Mouse (Mus musculus): ENCODE data around the gene Tcte1.
A peak's percentile ranks its signal among the peaks of the same experiment; 100 is the strongest.

The Tcte1 gene

DNA sequence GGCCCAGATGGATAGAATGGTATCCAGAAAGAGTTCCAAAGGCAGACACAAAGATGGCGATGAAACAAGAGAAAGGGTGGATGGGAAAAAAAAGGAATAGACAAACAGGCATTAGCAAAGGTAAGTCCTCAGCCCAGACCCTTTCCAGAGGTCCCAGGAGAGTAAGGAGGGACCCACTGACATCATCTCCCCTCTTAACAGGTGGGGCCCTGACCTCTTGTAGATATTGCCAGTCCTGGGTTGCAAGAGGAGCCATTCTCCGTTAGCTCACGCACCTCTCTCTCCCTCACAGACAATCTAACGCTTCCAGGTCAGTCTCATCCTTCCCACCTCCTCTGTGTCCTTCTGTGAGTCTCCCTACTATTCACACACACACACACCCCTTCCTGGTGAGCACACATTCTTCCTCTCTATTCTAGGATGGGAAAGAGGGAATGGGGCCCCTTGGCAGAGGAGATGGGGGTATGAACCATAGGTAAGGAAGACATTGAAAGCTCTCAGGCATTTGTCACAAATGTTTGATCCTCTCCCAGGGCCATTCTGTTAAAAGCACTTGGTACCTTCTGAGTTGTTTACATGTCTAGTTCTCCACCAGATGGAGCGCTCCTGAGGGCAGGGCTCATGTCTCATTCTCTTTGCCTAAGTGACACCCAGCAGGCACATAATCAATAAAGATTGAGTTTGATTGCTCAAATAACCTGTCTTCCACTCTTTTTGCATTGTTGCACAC, 24.4 kb downstream of the Tcte1 start:
- no peak for DNase-seq (ENCODE audit: low spot score)

DNA sequence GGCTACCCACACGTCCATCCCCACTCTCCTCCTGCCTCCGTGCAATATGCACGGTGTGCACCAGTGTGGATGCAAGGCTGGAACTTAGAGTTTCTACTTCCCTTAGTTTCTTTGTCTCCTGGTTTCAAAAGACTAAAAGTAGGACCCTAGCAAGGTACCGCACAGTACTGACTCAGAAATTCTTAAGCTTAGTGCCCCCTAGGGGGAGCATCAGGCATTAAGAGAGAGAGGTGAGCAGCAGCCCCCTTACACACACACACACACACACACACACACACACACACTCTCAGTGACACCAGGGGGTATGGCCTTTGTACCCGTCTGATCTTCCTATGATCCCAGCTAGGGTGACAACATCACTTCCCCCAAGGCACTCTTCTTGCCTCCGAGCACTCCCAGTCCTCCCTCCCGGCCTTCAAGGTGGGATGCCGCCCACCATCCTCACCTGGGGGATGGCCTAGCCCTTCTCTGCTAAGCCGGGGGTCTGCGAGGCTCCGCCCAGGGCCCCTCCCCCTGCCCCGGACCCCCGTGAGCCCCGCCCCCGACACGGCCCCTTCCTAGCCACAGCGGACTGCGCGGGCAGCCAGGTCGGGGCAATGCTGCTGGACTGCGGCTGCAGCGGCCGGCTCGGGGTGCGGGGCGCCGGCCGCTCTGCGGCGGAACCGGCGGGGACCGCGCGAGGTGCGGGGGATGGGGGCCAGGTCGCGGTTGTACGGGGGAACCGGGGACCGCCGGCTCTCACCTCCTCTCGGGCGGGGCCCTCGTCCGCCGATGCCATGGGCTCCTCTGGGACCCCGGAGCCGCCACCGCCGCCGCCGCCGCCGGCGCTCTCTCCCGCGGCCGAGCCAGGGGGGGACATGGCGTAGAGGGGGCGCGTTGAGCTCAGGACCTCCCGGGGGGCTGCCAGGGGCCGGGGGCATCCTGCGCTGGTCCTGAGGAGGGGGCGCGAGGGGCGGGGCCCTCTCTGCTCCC, 25.6 kb downstream of the Tcte1 start:
- no peak for DNase-seq (ENCODE audit: low spot score)

DNA sequence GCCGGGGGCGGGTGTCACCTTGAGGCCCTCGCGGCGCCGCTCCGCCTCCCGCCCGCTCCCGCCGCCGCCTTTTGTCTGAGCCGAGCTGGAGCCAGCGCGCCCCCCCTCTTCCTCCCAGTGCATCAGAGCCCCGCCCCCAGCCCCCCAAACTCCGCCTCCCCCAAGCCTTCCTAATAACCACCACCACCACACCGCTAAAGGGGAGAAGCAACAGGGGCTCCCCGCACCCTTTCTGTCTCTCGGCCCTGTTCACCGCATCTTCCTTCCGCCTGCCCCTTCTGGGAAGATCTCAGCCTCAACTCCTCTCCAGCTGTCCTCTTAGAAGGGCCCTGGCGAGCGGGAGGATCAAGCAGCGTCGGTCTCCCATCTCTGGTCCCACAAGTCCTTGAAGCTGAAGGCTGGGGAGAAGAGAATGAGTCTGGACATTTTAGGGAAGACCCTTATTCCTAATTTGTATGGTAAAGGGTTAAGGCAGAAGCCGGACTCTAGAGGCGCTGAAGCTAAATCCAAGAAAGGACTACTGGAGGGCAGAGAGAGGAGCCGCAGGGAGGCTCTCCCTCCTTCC, 26.5 kb downstream of the Tcte1 start, which contains the start of gene Tmem151b:
TSS of gene Tmem151b (minus strand) at position 61 of the 565 bp plus-strand sequence.
- DNase-seq (ENCODE audit: low spot score) = no peak

DNA sequence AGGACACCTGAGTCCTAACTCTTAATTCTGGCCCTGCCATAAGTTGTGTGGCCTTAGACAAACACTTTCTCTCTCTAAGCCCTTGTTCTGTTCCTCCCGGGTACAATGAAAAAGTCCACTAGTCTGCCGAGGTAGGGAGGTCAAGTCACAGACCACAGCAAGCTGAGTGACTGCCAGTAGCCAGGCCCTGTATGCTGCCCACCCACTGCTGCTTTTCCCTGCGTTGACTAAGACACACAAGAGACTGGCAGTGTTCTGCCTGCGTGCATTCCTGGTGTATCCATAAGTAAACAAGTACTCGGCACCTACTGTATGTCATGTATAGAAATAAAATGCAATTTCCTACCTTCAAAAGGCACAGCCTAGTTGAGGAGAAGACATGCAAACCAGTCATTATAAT, 27.0 kb downstream of the Tcte1 start:
- no peak for DNase-seq (ENCODE audit: low spot score)

DNA sequence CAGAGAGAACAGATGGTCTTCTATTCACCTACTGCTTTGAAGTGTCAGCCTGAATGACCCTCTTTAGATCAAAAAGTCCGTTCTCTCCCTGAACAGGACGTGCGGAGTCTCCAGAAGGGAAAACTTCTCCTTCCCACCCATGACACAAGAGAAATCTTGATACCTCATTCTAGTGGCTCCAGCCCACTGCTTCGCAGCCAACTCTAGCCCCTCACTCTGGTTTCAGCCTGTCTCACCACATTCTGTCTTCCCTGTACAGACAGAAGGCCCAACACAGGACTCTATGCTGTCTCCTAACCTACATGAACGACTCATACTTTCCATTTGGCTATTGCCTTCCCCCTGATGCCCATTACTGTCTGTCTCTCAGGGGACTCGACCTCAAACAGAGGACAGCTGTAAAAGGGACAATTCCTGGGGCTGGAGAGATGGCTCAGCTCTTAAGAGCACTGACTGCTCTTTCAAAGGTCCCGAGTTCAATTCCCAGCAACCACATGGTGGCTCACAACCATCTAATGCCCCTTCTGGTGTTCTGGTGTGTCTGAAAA, 28.1 kb downstream of the Tcte1 start:
- DNase-seq (ENCODE audit: low spot score) = no peak

DNA sequence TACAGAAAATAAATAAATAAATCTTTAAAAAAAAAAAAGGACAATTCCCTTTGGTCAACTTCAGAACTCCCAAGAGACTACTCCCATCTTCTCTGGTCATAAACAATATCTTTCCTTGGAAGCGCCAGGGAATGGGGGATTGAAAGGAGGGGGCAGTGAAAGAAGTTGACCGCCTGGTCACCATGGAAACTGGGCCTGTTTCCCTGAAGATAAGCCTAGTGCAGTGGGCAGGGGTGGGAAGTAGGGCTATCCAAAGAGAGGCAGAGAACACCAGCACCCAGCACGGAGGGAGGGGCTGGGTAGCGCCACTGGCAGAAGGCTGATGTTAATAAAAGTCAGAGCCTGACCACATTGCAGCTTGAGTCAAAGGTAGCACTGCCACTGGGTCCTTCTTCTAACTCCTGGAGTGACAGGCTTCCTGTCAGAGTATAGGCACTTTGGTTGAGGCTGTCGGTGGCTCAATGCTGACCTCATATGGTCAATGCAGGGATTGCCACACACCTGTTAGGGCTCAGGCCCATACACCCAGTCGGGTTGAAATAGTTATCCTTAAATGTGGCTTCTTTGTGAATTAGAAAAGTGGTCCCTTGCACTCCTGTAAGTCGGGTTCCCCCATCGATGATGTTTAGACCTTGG, 28.7 kb downstream of the Tcte1 start:
- no peak for DNase-seq (ENCODE audit: low spot score)

DNA sequence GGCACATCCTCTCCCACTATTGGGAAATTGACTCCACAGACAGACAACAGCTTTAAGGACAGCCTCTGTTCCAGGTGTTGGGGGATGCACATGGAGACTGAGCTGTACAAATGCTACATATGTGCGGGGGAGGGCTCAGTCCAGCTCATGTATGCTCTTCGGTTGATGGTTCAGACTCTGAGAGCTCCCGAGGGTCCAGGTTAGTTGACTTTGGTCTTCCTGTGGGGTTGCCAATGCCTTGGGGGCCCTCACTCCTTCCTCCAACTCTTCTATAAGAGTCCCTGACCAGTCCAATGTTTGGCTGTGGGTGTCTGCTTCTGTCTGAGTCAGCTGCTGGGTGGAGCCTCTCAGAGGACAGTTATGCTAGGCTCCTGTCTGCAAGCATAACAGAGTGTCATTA, 29.8 kb downstream of the Tcte1 start:
- no peak for DNase-seq (ENCODE audit: low spot score)

DNA sequence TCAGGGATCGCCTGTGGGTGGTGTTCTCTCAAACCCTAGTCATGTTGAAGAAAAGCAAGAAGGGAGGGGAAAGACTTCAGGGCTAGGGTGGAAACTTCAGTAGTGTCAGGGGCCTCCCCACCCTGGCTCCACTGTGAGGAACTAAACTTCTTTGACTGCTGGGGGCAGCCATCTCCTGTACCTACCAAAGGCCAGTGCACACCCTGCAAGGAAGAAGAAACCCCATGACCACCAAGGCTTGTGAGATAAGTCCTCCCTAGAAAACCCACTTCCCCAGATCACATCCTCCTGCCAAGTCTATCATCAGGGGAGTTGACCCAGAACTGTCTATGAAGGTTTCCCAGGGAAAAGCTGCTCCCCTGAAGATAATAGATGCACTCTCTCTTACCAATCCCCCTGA, 31.2 kb downstream of the Tcte1 start:
- DNase-seq (ENCODE audit: low spot score) = no peak

DNA sequence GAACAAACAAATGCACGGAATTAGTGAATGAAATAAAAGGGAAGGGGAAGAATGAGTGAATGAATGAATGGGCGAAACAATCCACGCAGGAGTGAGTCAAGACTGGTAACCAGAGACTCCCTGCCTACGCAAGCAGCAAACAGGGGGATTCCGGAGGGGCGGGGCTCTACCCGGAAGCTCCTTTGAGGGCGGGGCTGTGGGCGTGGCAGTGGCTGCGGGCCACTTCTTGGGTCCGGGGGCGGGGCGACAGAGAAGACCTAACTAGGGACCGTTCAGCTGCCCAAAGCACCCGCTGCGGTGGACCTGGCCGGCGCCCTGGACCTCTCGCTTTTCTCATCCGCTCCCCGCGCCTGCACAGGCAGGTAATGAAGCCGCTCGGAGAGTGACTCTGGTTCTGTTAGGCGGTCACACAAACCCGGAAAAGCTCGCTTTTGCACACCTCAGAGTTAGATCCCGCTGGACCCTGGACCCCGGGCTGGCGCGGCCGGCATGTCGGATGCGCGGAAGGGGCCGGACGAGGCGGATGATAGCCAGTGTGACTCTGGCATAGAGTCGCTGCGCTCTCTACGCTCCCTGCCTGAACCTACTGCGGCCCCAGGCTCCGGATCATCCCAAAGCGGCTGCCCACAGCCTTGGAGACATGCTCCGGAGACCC, 32.3 kb downstream of the Tcte1 start, which contains the start of gene Nfkbie:
TSS of gene Nfkbie (plus strand) at position 252 of the 655 bp plus-strand sequence.
- DNase-seq (ENCODE audit: low spot score) = peak; percentile 72

DNA sequence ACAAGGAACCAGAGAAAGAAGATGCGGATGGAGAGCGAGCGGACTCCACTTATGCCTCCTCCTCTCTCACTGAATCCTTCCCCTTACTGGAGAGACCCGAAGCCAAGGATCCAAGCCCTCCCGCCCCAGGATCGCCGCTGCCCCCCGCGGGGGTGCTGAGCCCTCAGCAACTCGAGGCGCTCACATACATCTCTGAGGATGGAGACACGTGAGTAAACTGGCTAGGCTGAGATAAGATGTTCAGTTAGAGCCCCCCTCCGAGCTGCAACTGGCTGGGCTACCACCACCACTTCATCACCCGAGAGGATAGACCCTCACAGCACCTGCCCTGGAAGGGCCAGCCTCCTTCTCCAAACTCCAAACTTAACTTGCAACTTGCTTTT, 32.9 kb downstream of the Tcte1 start:
- DNase-seq (ENCODE audit: low spot score) = no peak

DNA sequence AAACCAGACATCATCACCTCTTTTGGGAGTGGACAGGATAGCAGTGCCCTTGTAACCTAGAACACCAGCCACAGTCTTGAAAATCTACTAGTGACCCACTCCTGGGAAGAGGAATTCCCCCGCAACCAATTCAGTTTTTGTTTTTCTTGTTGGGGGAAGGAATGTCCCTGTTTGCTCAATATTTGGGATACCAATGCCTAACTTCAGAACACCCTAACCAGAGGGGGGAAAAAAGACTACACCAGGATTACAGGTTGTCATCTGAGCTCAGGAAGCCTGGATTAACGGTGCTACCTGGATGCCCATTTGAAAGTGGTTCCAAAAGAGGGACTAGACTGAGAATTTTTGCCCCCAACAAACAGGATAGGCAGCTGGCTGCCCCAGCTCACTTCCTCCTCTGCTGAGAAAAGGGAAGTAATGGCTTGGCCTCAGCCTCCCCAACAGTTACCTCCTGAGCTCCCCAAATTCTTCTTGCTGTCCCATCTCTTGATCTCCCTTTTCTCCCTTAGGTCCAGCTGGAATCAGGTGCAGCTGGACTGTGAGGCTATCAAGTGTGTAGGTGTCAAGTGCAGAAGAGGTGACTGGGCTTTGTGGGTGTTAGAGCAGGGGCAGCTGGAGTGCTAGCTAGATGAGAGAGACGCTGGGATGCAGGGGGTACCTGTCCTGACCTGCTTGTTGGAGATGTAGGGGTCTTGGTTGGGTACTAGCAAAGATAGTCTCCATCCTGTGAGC, 33.4 kb downstream of the Tcte1 start:
- no peak for DNase-seq (ENCODE audit: low spot score)

DNA sequence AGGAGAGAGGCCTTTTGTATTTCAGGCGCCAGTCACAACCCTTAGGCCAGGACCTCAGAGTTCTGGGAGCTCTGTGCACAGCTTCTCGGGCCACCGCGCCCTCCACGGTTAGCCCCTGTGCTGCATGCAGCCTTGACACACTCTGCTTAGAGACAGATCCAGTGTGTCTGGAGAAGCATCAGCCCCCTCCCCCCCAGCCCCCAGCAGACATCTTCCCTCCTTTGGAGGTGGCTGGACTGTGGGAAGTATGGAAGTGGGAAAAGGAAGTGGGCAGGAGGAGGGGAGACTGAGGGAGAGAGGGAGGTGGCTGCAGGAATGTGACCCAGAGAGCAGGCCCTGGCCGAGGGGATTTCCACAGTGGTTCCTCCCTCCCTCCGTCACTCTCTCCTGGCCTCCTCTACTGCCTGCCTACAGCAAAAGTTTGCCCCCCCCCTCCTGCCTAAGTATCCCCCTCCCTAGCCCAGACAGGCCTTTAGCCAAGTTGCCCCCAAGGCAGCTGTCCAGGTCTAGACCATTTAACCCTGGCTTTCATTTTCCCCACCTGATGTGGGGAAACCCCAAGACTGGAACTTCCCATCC, 34.1 kb downstream of the Tcte1 start:
- DNase-seq (ENCODE audit: low spot score) = no peak

DNA sequence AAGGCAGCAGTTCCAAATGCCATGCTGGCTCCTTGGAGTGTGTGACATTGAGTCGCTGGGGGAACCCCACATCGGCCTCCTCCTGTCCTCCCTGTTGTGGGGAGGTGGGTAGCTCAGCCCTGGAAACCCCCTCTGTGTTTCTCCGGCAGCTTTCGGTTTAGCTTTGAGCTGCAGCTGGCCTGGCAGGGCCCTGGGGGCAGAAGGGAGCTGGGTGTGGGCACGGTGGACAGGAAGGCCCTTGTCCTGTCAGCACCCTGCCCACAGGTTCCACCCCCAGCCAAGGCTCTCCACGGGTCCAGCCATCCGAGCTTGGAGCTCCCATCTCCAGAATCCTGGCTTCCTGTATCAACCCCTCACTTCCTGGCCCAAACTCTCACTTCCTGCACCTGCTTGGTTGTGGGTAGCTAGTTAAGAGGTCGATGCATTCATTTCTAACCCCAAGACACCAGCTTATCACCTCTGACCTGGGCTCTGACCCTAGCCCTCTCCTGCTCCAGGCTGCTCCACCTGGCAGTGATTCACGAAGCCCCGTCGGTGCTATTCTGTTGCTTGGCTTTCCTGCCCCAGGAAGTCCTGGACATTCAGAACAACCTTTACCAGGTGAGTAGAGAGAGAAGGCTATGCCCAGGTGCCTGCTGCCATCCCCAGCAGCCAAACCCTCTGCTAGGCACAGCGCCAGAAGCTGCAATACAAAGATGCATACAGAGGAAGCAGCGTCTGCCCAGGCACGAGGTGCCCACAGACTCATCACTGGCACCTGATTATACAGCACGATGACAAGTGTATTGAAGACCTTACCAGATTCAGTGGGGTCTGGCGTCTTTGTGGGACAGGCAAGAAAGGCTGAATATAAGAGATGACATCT, 35.0 kb downstream of the Tcte1 start:
- no peak for DNase-seq (ENCODE audit: low spot score)

DNA sequence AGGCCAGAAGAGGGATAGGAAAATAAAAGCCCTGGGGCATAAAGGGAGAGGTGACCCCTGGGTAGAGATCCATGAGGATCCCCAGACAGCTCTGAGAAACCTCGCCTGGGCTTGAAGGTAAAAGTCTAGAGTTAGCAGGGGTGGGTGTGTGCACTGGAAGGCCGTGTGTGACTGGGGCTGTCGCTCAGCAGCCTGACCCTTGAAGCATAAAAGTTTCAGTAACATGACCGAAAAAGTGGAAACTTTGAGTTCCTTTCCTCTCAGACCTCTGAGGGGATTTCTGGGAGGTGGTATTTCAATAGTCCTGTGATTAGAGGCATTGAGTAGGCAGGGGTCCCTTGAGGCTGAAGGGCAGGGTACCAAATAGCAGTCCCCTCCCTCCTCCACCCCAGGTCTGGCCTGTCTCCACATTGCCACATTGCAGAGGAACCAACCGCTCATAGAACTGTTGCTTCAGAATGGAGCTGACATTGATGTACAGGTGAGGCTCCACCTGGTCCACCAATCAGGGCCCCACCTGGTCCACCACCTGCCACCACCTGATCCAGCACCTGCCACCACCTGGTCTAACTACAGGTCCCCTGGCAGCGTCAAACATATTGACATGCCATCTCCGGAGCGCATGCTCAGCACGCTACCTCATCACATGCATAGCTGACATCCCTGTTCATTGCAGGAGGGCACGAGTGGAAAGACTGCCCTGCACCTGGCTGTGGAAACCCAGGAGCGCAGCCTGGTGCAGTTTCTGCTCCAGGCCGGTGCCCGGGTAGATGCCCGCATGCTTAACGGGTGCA, 36.7 kb downstream of the Tcte1 start:
- no peak for DNase-seq (ENCODE audit: low spot score)

DNA sequence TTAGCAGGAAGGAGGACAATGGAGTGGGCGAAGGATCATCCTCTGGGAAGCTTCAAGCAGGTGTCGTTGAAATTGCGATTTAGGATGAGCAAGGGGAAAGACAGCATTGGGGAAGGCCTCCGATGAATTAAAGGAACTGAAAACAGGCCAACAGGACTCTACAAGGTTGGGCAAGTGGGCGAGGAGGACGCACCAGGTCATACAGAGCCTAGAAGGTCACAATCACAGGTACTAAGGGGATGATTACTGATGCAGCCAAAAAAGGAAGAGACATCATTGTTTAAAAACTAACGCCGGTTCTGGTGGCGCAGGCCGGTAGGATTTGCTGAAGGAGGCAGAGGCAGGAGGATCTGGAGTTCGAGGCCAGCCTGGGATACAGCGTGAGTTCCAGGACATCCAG, 40.0 kb downstream of the Tcte1 start:
- no peak for DNase-seq (ENCODE audit: low spot score)

DNA sequence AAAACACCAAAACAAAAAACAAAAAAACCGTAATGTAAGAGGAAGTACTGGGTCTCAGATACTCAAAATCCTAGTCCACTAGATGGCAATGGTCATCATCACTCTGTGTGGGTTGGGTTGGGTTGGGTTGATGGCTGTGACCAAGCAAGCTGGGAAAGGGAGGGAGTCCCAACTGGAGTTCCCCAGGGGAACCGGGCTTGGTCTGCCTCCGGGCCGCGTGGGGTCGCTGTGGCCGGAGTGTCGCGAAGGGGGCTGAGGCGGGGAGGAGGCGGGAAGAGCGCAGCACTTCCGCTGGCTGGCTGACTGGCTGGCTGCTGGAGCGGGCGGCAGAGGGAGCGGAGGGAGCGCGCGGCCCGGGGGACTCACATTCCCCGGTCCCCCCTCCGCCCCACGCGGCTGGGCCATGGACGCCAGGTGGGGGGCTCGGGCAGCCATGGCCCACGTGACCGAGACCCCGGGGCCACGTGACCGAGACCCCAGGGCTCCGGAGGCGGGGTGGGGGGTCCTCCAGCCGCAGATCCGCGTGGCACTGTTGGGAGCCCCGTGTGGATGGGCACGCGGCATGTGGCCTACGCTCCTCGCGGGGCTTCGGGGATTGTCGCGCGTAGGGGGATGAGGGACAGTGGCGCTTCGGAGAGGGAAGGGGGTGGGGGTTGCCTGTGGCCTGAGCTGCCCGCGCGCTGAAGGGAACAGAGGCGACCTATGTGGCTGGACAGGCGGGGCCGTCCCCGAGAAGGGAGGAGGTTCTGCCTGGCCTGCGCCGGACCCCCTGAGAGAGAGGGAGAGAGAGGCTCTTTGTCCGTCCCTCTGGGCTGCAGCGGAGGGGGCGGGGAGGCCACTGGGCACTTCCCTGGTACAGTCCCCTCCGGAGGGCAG, 40.7 kb downstream of the Tcte1 start, which contains the start of gene Slc35b2:
TSS of gene Slc35b2 (plus strand) at position 220 of the 876 bp plus-strand sequence.
- peak; percentile 84 for DNase-seq (ENCODE audit: low spot score)

DNA sequence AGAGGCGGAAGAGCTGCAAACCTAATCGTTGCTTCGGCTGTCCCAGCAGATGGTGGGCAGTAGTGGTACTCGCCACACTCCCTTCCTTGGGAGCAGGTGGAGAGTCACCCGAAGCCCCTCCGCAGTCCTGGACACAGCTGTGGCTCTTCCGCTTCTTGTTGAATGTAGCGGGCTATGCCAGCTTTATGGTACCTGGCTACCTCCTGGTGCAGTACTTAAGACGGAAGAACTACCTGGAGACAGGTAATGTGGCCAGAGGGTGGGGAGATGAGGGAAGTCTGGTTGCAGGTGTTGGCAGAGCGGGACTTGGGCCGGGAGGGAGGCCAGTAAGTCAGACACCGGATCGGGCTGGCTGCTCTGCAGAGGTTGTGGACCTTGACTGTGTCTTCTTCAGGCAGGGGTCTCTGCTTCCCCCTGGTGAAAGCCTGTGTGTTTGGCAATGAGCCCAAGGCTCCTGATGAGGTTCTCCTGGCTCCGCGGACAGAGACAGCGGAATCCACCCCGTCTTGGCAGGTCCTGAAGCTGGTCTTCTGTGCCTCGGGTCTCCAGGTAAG, 41.4 kb downstream of the Tcte1 start:
- no peak for DNase-seq (ENCODE audit: low spot score)

Data from urinary bladder, postnatal 10 days (tissue).